Mouse (Mus musculus) bone marrow macrophage, adult 2 months (primary cell): Measurements from ENCODE around the gene Sympk. TPM values are rescaled to one million over a fixed set of nuclear protein-coding genes. Genes with fewer than 3 reads are reported as not detected.

Experiments used
- H3K27ac ChIP-seq: 2 replicates; pipeline ENCODE4 v1.5.1; 2012; ENCODE audit warnings: low read depth, low read length; ENCODE audit not compliant: insufficient read depth
- H3K4me1 ChIP-seq: 2 replicates; pipeline ENCODE4 v1.6.1; 2012; ENCODE audit warnings: low read length; ENCODE audit not compliant: control insufficient read depth, insufficient read depth
- H3K4me3 ChIP-seq: 2 replicates; pipeline ENCODE4 v1.5.1; 2012; ENCODE audit warnings: mild to moderate bottlenecking, low read length, moderate library complexity; ENCODE audit not compliant: insufficient read depth
- CTCF ChIP-seq: IDR thresholded peaks from 2 replicates; pipeline ENCODE4 v1.5.1; 2012; ENCODE audit warnings: low read depth, mild to moderate bottlenecking, low read length, moderate library complexity
- POLR2A ChIP-seq: IDR thresholded peaks from 2 replicates; pipeline ENCODE4 v1.6.1; 2012; ENCODE audit warnings: mild to moderate bottlenecking, low read depth, low read length, borderline replicate concordance
- polyA plus RNA-seq: library from polyadenylated mRNA; stranded (reverse); fragments of >200 nt; gene quantifications from 2 replicates; pipeline ENCODE4 v1.2.4, GENCODE M21; 2012; ENCODE audit not compliant: missing spikeins, insufficient read depth, insufficient read length

Gene Sympk
- polyA plus RNA-seq, 1 experiment: 64.4 TPM

DNA sequence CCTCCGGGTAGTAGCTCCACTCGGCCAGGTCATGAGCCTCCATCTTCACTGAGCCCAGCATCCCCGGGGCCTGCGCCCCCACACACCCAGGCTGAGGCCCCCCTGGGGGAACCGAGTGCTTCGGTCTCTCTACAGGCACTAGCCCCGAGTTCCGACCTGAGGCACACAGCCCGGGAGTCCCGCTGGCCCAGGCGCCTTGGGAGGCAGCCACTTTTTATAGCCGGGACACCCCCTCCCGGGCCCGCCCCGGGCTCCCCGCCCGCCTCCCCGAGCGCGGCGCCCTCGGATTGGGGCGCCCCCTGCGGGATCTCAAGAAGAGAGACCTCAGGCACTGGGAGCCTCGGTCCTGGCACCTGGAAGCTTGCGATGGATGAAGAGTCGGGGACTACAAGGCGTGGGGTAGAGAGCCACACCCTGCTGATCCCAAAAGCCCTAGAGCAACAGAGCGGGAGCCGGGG is 791 bp upstream of the Sympk start, which contains the start of gene Foxa3:
Foxa3 (minus strand) TSS at position 182 of the 458 bp plus-strand sequence.
- Histone ChIP-seq H3K4me1 (peaks cover 25% of the 10 kb centered on the region), H3K27ac (no peak within 1 kb of the TSS), H3K4me3 (peak within 1 kb of the TSS; percentile 98)
- TF ChIP-seq POLR2A: no peak
- 0 out of 2 replicates have a peak, but pooled peaks have one; percentile 14 for TF ChIP-seq CTCF

DNA sequence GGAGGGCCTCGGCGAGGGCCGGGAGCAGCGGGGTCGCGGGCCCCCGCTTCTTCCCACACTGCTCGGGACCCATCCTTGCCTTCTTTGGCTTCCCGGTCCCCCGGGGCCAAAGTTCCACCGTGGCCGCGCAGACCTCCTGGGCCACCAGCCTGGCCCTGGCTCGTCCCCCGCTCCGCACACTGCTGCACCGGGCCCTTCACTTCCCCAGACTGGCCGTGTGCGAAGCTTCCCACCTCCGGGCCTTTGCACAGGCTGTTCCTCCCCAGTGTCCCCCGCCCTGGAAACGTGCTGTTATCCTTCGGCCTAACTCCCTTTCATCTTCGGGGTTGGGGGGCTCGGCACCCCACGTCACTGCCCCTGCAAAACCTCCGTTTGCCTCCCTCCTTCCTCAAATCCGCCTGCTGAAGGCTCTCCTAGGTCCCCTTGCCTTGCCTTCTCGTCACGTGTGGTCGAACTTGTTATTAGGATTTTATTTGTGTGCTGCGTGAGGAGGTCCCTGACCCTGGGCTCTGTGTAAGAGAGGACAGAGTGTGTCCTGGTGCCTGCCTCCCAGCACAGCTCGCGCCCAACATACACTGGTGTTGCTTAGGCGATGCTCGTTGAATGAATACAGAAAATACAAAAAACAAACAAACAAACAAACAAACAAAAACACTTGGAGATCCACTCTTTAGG is 541 bp downstream of the Sympk start:
- Histone ChIP-seq H3K4me1 (peaks cover 30% of the 10 kb centered on the region), H3K4me3 (peak overlapping the region; percentile 98), H3K27ac (peak overlapping the region; percentile 22)
- TF ChIP-seq CTCF: no peak
- TF ChIP-seq POLR2A: no peak

DNA sequence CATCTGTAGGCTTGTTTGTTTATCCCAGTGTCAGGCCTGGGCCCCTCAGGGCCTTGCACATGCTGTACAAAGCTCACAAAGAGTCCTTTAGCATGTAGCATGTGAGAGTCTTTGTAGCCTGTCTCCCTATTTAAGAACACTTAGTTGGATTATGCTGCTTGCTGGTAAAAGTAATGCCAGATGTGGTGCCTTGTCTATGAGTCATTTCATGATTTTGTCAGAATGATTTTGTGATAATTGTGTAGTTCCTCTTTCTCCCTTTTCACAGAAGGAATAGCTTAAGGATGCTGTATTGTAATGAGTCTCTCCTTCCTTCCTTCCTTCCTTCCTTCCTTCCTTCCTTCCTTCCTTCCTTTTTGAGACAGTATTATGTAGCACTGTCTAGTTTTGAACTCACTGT is 3.9 kb downstream of the Sympk start:
- H3K4me3 ChIP-seq: no peak overlapping the region
- H3K27ac ChIP-seq: peak overlapping the region; percentile 63
- TF ChIP-seq POLR2A (no peak), CTCF (no peak)
- H3K4me1 ChIP-seq: peaks cover 30% of the 10 kb centered on the region

DNA sequence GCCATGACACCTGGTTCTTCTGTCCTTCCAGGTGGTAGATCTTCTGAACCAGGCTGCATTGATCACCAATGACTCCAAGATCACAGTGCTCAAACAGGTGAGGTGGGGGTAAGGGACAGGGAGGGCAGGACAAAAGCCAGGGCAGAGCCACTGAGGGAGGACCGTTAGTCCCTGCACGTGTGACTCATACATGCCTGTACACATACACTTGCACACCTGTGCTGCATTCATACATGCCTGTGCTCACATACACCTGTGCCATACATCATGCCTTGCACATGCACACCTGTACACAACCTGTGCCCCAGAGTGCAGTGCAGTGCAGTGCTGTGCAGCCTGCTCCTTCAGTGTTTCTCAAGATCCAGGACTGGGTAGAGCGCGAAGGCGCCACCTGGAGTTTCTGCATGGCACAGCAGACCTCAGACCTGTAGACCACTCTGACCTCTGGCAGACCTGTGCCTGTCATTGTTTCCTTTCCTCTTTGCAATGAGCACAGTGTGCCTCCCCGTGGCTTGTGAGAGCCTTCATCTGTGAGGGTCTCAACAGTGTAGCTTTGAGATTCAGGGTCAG is 5.0 kb downstream of the Sympk start:
- H3K4me3 ChIP-seq: no peak overlapping the region

DNA sequence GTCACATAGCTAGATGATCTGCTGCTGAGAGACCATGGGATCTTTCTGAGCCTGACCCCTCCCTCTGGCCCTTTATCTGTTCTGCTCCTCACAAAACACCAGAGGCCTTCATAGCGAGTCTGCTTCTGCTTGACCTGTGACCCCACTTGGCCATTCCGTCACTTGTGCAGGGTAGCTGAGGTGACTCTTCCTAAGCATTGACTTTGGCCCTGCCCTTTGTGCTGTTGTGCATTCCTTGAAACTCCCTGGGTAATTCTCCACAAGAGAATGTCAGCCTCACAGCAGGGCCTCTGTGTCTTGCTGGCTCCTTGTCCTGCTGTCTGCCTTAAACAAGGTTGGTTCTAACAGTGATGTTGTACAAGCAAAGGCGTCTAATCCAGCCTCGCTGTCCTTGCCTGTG is 7.5 kb downstream of the Sympk start:
- TF ChIP-seq POLR2A: no peak
- TF ChIP-seq CTCF: no peak
- H3K27ac ChIP-seq: no peak overlapping the region
- no peak overlapping the region for H3K4me3 ChIP-seq
- H3K4me1 ChIP-seq: peaks cover 18% of the 10 kb centered on the region

More for the DNA sequence above, 5.0 kb downstream of the Sympk start:
- no peak overlapping the region for H3K27ac ChIP-seq
- peaks cover 28% of the 10 kb centered on the region for H3K4me1 ChIP-seq
- TF ChIP-seq POLR2A: no peak
- peak; percentile 53 for TF ChIP-seq CTCF

DNA sequence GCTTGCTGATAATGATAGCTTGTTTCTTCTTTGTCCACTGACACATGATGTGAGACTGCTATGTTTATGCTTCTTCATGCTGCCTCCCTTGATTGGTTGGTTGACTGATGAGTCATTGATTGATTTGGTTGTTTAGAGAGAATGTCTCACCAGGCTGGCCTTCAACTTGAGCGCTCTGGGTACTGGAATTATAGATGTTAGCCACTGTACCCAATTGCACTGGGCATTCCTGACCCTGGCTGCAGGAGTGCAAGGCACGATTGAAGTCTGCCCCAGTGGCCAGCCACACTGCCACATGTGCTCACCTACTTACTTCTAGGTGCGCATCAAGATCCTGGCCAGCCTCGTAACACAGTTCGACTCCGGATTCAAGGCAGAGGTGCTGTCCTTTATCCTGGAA is 20.4 kb downstream of the Sympk start:
- H3K27ac ChIP-seq: no peak overlapping the region
- no peaks in the 10 kb centered on the region for H3K4me1 ChIP-seq
- TF ChIP-seq POLR2A (no peak), CTCF (no peak)
- H3K4me3 ChIP-seq: no peak overlapping the region

DNA sequence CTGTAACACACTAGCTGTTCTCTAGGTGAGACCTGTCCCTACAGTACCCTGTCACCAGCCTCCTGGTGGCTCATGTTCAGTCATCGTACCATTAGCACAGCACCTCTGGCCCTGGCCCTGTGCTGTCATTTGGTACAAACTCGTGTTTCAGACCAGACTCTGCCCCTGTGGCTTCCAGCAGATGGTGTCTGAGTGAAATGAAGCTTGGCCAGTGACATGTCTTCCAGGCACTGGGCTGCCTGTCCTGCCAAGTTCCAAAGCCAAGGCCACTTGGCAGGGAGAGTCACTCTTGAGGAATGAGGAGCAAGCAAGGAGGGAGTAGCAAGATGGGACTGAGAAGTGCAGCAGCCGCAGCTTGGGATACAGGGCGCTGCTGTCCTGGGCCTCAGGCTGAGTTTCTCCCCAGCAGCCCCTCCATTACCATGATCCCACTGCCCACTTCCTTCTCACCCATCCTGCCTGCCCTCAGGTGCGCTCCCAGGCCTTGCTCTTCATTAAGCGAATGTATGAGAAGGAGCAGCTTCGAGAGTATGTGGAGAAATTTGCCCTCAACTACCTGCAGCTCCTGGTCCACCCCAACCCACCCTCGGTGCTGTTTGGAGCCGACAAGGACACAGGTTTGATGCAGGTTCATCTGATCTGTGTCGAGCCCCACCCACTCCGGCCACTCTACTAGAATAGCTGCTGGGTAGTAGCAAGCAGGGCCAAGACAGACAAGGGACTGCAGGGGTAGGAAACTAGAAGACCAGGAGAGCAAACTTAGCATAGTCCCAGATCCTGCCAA is 22.3 kb downstream of the Sympk start:
- Histone ChIP-seq H3K4me1 (no peaks in the 10 kb centered on the region), H3K4me3 (no peak overlapping the region), H3K27ac (no peak overlapping the region)
- TF ChIP-seq POLR2A (no peak), CTCF (no peak)

DNA sequence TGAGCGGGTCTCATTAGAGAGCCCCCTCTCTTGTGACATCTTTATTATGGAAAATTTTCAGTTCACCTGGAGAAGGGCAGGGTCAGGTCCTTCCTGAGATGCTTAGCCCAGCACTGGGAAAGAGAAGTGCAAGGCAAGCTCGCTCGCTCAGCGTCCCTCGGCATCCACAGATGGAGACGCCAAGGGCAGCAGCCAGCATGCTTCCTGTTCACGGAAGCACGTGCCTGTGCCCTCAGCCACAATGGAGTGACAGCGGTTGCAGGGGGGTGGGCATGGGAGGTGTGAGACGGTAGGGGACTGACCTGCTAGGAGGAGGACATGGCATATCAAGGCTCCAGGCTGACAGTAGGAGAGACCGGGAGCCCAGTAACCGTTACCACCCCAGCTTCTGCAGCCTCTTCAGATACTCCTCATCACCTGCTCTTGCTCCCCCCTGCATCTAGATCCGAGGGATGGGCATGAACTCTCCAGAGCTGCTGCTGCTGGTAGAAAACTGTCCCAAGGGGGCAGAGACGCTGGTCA is 23.9 kb downstream of the Sympk start:
- Histone ChIP-seq H3K27ac (no peak overlapping the region), H3K4me1 (no peaks in the 10 kb centered on the region), H3K4me3 (no peak overlapping the region)
- TF ChIP-seq CTCF (no peak), POLR2A (no peak)

DNA sequence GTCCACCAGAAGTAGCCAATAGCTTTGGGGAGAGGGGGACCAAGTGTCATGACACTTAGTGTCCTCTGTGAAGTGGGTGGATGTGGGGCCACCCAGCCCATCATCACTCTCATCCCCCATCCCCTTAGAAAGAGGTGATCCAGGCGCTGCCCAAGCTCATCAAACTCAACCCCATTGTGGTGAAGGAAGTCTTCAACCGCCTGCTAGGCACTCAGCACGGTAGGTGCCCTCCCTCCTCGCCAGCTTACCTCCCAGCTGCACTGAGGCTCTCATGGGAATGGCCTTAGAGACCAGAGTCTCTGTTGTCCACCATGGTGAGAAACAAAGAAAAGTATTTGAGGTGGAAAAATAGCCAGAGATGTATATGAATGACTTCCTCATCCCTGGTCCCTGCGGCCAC is 25.1 kb downstream of the Sympk start:
- H3K4me3 ChIP-seq: no peak overlapping the region
- no peak for TF ChIP-seq POLR2A
- TF ChIP-seq CTCF: no peak
- no peak overlapping the region for H3K27ac ChIP-seq
- H3K4me1 ChIP-seq: no peaks in the 10 kb centered on the region
